Mouse (Mus musculus) forebrain, embryonic 11.5 days (tissue): ENCODE measurements at regions not wholly inside any gene's neighbourhood (a gene's known extent, or its start where the extent isn't known, plus 50 kb on each side); places are given as distances from the start of the nearest gene placed in this dataset.
A peak's percentile ranks its signal among the peaks of the same experiment; 100 is the strongest.

Source experiments
- ATAC-seq: fragments of 200-750 bp; cut with Nextera tagmentation; replicated peaks from 2 replicates; pipeline ENCODE4 v1.8.0; 2017; ENCODE audit warnings: moderate TSS enrichment; ENCODE audit not compliant: low FRiP score
- DNase-seq: peaks from one replicate; pipeline ENCODE4 v3.0.0-alpha.2; 2017; ENCODE audit warnings: low spot score
- H3K27ac ChIP-seq: fragments of 300-500 bp; sonication (generic); 2 replicates; pipeline ENCODE4 v1.5.1; 2014; ENCODE audit warnings: low read depth, low read length
- H3K27me3 ChIP-seq: fragments of 300-500 bp; sonication (generic); 2 replicates; pipeline ENCODE4 v1.6.1; 2014; ENCODE audit warnings: mild to moderate bottlenecking, low read length, mixed read lengths; ENCODE audit not compliant: control insufficient read depth, insufficient read depth
- H3K36me3 ChIP-seq: fragments of 300-500 bp; sonication (generic); 2 replicates; pipeline ENCODE4 v1.6.1; 2014; ENCODE audit warnings: mild to moderate bottlenecking, low read length, moderate library complexity, mixed read lengths; ENCODE audit not compliant: control insufficient read depth, insufficient read depth
- H3K4me1 ChIP-seq: fragments of 300-500 bp; sonication (generic); replicated peaks from 2 replicates; pipeline ENCODE4 v1.6.1; 2014; ENCODE audit warnings: low read length, mixed read lengths; ENCODE audit not compliant: control insufficient read depth, insufficient read depth
- H3K4me2 ChIP-seq: fragments of 300-500 bp; sonication (generic); 2 replicates; pipeline ENCODE4 v1.6.1; 2014; ENCODE audit warnings: low read depth, mild to moderate bottlenecking, low read length, moderate library complexity, mixed read lengths; ENCODE audit not compliant: severe bottlenecking
- H3K4me3 ChIP-seq: fragments of 300-500 bp; sonication (generic); 2 replicates; pipeline ENCODE4 v1.5.1; 2014; ENCODE audit warnings: low read depth, low read length
- H3K9ac ChIP-seq: fragments of 300-500 bp; sonication (generic); 2 replicates; pipeline ENCODE4 v1.6.1; 2014; ENCODE audit warnings: low read length
- H3K9me3 ChIP-seq: fragments of 300-500 bp; sonication (generic); 2 replicates; pipeline ENCODE4 v1.6.1; 2016; ENCODE audit warnings: low read length, mixed read lengths; ENCODE audit not compliant: control insufficient read depth
- WGBS: fragments of 180-500 bp; shearing (Covaris S2); extraction: QIAGEN DNeasy Blood & Tissue Kit; methylation state at CpG from one replicate; pipeline ENCODE4 v1.1.7; 2014; 5-methylcytosine and 5-hydroxymethylcytosine counted together

GRCm38 (mm10) chr14:84263936-84264335 is 179.4 kb upstream of the Pcdh17 start:
- H3K4me2 ChIP-seq: no peak overlapping the region
- H3K4me1 ChIP-seq: no peaks in the 10 kb centered on the region
- ATAC-seq (no peak), DNase-seq (no peak)
- no peak overlapping the region for H3K9ac ChIP-seq
- no peaks in the 10 kb centered on the region for H3K9me3 ChIP-seq
- H3K4me3 ChIP-seq: no peak overlapping the region
- H3K27me3 ChIP-seq: no peaks in the 10 kb centered on the region
- H3K36me3 ChIP-seq: no peaks in the 10 kb centered on the region
- no peak overlapping the region for H3K27ac ChIP-seq
- 75% methylated on average over 1 of the region's 1 CpGs for WGBS

DNA sequence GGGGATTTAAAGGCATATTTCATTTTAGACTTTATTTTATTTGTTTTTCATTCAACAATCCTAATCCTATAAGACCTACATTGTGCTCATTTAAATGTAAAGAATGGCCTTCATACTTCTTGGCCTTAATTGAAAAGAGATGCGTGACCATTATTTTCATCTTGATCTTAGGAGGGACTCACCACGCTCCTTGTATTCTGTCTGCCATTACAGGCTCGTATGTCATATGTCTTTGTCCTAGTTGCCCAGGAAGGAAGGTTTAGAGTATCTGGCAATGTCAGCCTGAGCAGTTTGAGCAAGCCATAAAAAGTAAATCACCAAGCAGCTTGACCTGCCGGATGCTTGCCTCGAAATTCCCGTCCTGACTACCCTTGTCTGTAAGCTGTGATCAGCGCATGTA is 177.1 kb upstream of the Pcdh17 start:
- 88% methylated on average over 7 of the region's 7 CpGs for WGBS
- ATAC-seq (no peak), DNase-seq (no peak)

DNA sequence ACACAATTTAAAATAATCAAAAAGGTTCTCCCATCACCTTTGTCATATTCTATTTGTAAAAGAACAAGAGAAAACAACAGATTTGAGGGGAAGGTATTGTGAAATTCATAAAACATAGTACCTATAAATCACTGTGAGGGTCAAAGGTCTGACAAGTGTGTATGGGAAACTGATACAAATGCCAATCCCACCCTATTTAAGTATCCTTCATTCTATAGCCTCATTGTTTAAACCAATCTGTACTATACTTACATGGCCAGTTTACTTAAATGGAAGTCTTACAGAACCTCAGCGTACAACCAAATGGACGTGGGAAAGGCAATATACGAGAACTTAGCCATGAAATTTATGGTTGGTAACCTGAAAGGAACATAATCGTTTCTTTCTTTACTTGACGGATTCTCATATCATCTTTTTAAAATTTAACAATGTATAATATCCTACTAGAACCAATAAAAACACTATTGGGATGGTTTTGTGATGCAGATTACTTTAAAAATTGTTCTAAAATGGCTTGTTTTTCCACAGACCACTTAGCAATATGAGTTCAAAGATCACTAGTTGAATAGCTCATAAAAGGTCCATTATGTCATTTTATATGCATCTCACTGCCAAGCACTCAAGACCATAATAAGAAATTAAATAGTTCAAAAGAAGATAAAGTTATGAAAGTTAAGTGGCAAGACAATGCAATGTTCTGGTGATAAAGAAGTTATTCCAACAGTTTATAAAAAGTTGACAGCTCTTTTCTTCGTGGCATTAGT is 159.7 kb upstream of the Pcdh17 start:
- no peak overlapping the region for H3K27ac ChIP-seq
- no peak overlapping the region for H3K4me3 ChIP-seq
- H3K27me3 ChIP-seq: no peaks in the 10 kb centered on the region
- H3K4me2 ChIP-seq: no peak overlapping the region
- no peak overlapping the region for H3K9ac ChIP-seq
- no peak for ATAC-seq
- no peaks in the 10 kb centered on the region for H3K36me3 ChIP-seq
- DNase-seq: no peak
- WGBS: 85% methylated on average over 6 of the region's 6 CpGs
- H3K9me3 ChIP-seq: no peaks in the 10 kb centered on the region
- H3K4me1 ChIP-seq: no peaks in the 10 kb centered on the region

More for the DNA sequence above, 177.1 kb upstream of the Pcdh17 start:
- Histone ChIP-seq H3K9ac (no peak overlapping the region), H3K36me3 (no peaks in the 10 kb centered on the region), H3K27me3 (no peaks in the 10 kb centered on the region), H3K4me3 (no peak overlapping the region), H3K4me2 (no peak overlapping the region), H3K9me3 (no peaks in the 10 kb centered on the region), H3K27ac (no peak overlapping the region), H3K4me1 (no peaks in the 10 kb centered on the region)

GRCm38 (mm10) chr14:84320738-84321137 is 122.6 kb upstream of the Pcdh17 start:
- no peaks in the 10 kb centered on the region for H3K4me1 ChIP-seq
- no peak overlapping the region for H3K4me3 ChIP-seq
- no peaks in the 10 kb centered on the region for H3K27me3 ChIP-seq
- no peak for ATAC-seq
- no peaks in the 10 kb centered on the region for H3K36me3 ChIP-seq
- 81% methylated on average over 1 of the region's 1 CpGs for WGBS
- H3K4me2 ChIP-seq: no peak overlapping the region
- no peak overlapping the region for H3K27ac ChIP-seq
- H3K9me3 ChIP-seq: no peaks in the 10 kb centered on the region
- DNase-seq: no peak
- H3K9ac ChIP-seq: no peak overlapping the region

- H3K4me1 ChIP-seq: no peaks in the 10 kb centered on the region
- no peaks in the 10 kb centered on the region for H3K27me3 ChIP-seq
- no peak overlapping the region for H3K4me2 ChIP-seq
- no peak overlapping the region for H3K27ac ChIP-seq
- DNase-seq (no peak), ATAC-seq (peak; percentile 55)
- 18% methylated on average over 2 of the region's 2 CpGs for WGBS
- H3K9ac ChIP-seq: no peak overlapping the region
- H3K4me3 ChIP-seq: no peak overlapping the region
- no peaks in the 10 kb centered on the region for H3K36me3 ChIP-seq
- no peaks in the 10 kb centered on the region for H3K9me3 ChIP-seq
Measured at GRCm38 (mm10) chr14:84339604-84340003, 103.8 kb upstream of the Pcdh17 start.
